17 mouse cellular contexts compared by ENCODE assay signal in the genomic region with DNA sequence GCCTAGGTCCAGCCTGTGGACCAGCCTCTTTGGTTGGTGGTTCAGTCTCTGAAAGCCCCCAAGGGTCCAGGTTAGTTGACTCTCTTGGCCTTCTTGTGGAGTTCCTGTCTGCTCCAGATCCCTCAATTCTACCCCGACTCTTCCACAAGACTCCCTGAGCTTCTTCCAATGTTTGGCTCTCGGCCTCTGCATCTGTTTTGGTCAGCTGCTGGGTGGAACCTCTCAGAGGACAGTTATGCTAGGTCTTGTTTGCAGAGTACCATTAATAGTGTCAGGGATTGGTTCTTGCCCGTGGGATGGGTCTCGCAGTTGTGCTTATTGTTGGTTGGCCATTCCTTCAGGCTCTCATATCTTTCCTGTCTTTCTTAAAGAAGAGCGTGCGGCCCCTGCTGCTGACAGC. TPM values are rescaled to one million over a fixed set of nuclear protein-coding genes. Genes with fewer than 3 reads are reported as not detected.
A peak's percentile ranks its signal among the peaks of the same experiment; 100 is the strongest.
DNase-seq lines count a peak whose midpoint lies in the region; ATAC-seq and TF ChIP-seq lines count a peak whose summit lies in the region.
"Had no signal": no experiment of that assay in that cellular context is flagged by ENCODE, and none has a peak within 500 bp of the region (broad histone marks: within the 10 kb centered on the region; RNA-seq: fewer than 3 reads in every experiment).

No protein-coding gene starts in this region.

- H3K4me3 ChIP-seq in heart, adult 2 months = no peak overlapping the region
- H3K4me3 ChIP-seq in heart, embryonic 11.5 days (ENCODE audit: low read depth, low read length) = no peak overlapping the region
- no peak overlapping the region for H3K4me3 ChIP-seq in layer of hippocampus, adult 2 months
- H3K4me3 ChIP-seq: embryonic facial prominence, embryonic 12.5 days had no signal

- H3K79me2 ChIP-seq in heart, adult 2 months (replicated peaks; ENCODE audit: control insufficient read depth, insufficient read depth, low read length) = peaks cover 6% of the 10 kb centered on the region; the same call in 1 of the 2 replicates

- H3K36me3 ChIP-seq in heart, adult 2 months (ENCODE audit: control insufficient read depth, insufficient read depth, low read length) = no peaks in the 10 kb centered on the region
- H3K36me3 ChIP-seq in heart, embryonic 11.5 days (ENCODE audit: control insufficient read depth, insufficient read depth, low read length) = no peaks in the 10 kb centered on the region
- H3K36me3 ChIP-seq: embryonic facial prominence, embryonic 12.5 days had no signal

- TF ChIP-seq CTCF in heart, adult 2 months (IDR thresholded peaks at IDR 0.05) = no peak
- TF ChIP-seq CTCF in layer of hippocampus, adult 2 months (conservative IDR thresholded peaks at IDR 0.05) = no peak

- no peak overlapping the region for H3K4me2 ChIP-seq in heart, embryonic 11.5 days
- H3K4me2 ChIP-seq: embryonic facial prominence, embryonic 12.5 days; hindbrain, embryonic 14.5 days had no signal

- no peak for ATAC-seq in heart, embryonic 11.5 days (replicated peaks; ENCODE audit: insufficient number of reproducible peaks, low FRiP score, low TSS enrichment)
- ATAC-seq: forebrain, postnatal 0 days; Patski had no signal

- peak overlapping the region; percentile 38; the same call in 1 of the 2 replicates for H3K27ac ChIP-seq in heart, adult 2 months
- H3K27ac ChIP-seq in heart, embryonic 11.5 days (ENCODE audit: low read depth, low read length) = no peak overlapping the region
- H3K27ac ChIP-seq in layer of hippocampus, adult 2 months = peak overlapping the region; percentile 78; the same call in 1 of the 2 replicates
- H3K27ac ChIP-seq: embryonic facial prominence, embryonic 12.5 days; hindbrain, embryonic 14.5 days; kidney, postnatal 0 days; macrophage had no signal

- peak; percentile 46 to 55 for DNase-seq in heart, adult 2 months
- DNase-seq in layer of hippocampus, adult 2 months (ENCODE audit: low spot score in 2 of 2) = no peak
- no peak for DNase-seq in layer of hippocampus, adult 18-20 months (ENCODE audit: low spot score in 2 of 2)
- peak; percentile 63 for DNase-seq in gastrocnemius, postnatal 14 days
- no peak for DNase-seq in left cerebral cortex, postnatal 4 days
- no peak for DNase-seq in lung, postnatal 4 days
- DNase-seq: cerebellum, adult 11 months; cerebellum, postnatal 14 days; forebrain, postnatal 0 days; kidney, adult 2 months; spleen, adult 18-20 months had no signal

- TF ChIP-seq EP300 in heart, adult 2 months (IDR thresholded peaks at IDR 0.05; ENCODE audit: insufficient read depth, low read depth, low read length) = no peak

- no peak for TF ChIP-seq POLR2A in heart, adult 2 months (IDR thresholded peaks at IDR 0.05; ENCODE audit: insufficient read depth, low read depth, low read length)

- WGBS in heart, adult 2 months = 82% methylated on average over 6 of the region's 6 CpGs
- WGBS in heart, embryonic 11.5 days (ENCODE audit: insufficient replicate concordance) = 94% methylated on average over 6 of the region's 6 CpGs

- peaks cover 11% of the 10 kb centered on the region for H3K4me1 ChIP-seq in heart, adult 2 months (ENCODE audit: control insufficient read depth, insufficient read depth, low read length)
- peaks cover 54% of the 10 kb centered on the region for H3K4me1 ChIP-seq in heart, embryonic 11.5 days (ENCODE audit: control insufficient read depth, insufficient read depth, low read length)

- H3K9me3 ChIP-seq in heart, embryonic 11.5 days (replicated peaks; ENCODE audit: control insufficient read depth, low read length) = no peaks in the 10 kb centered on the region
- H3K9me3 ChIP-seq: embryonic facial prominence, embryonic 12.5 days had no signal

- H3K9ac ChIP-seq in heart, adult 2 months (ENCODE audit: low read depth, low read length) = no peak overlapping the region
- no peak overlapping the region for H3K9ac ChIP-seq in heart, embryonic 11.5 days (ENCODE audit: low read depth, low read length)
- H3K9ac ChIP-seq: embryonic facial prominence, embryonic 12.5 days; forebrain, postnatal 0 days; hindbrain, embryonic 14.5 days had no signal

- intact Hi-C loops in heart, adult 2 months (cut with DNase I) = no loop called here
- intact Hi-C loops in gastrocnemius, postnatal 14 days (cut with DNase I; ENCODE audit: low total_unique reads) = no loop called here
- intact Hi-C loops in left cerebral cortex, postnatal 4 days (cut with DNase I) = no loop called here

- H3K27me3 ChIP-seq in heart, adult 2 months (ENCODE audit: control insufficient read depth, insufficient read depth, low read length) = no peaks in the 10 kb centered on the region
- H3K27me3 ChIP-seq in heart, embryonic 11.5 days (ENCODE audit: control insufficient read depth, insufficient read depth, low read length) = no peaks in the 10 kb centered on the region
- H3K27me3 ChIP-seq: embryonic facial prominence, embryonic 12.5 days; Patski had no signal

RNA-seq across cellular contexts. Expression of a gene that starts 39.5 kb away (rescaled TPM):
- total RNA-seq in heart, adult 2 months (2021) = 10 to 100 TPM; 45.1 to 46.7 TPM
- polyA plus RNA-seq in heart, adult 2 months (2012; rRNA removed) = 35.8 and 48.5 TPM in 2 replicates
- 26.6 and 29.5 TPM in 2 replicates for polyA plus RNA-seq in heart, embryonic 11.5 days (2014; fragmentation: Nextera tagmentation; extraction: Ambion mirVana)
- total RNA-seq in layer of hippocampus, adult 2 months (2021) = 100 to 1,000 TPM; 160 to 176 TPM
- total RNA-seq in layer of hippocampus, adult 18-20 months (2021) = 100 to 1,000 TPM; 151 to 158 TPM
- 10 to 100 TPM; 45.6 to 52.0 TPM for total RNA-seq in gastrocnemius, postnatal 14 days (2021)
- 100 to 1,000 TPM; 200 to 212 TPM for total RNA-seq in left cerebral cortex, postnatal 4 days (2021)

RNA-seq across cellular contexts. Expression of a gene that starts 39.8 kb away (rescaled TPM):
- 10 to 100 TPM; 22.2 to 26.0 TPM for total RNA-seq in heart, adult 2 months (2021)
- polyA plus RNA-seq in heart, adult 2 months (2012; rRNA removed) = 19.2 and 37.5 TPM in 2 replicates
- 54.5 and 54.7 TPM in 2 replicates for polyA plus RNA-seq in heart, embryonic 11.5 days (2014; fragmentation: Nextera tagmentation; extraction: Ambion mirVana)
- total RNA-seq in layer of hippocampus, adult 2 months (2021) = 100 to 1,000 TPM; 104 to 111 TPM
- 100 to 1,000 TPM; 113 TPM for total RNA-seq in layer of hippocampus, adult 18-20 months (2021)
- 10 to 100 TPM; 13.3 to 13.8 TPM for total RNA-seq in gastrocnemius, postnatal 14 days (2021)
- total RNA-seq in left cerebral cortex, postnatal 4 days (2021) = 10 to 100 TPM; 94.0 to 95.0 TPM

Comparison
In these comparisons a context has a peak if more than half of its experiments do, and no peak if none do; other contexts are left out.
1. DNase-seq: peak in heart, adult 2 months (2 of 2) and gastrocnemius, postnatal 14 days (single experiment); none in layer of hippocampus, adult 2 months (0 of 2), layer of hippocampus, adult 18-20 months (0 of 2), left cerebral cortex, postnatal 4 days (single experiment) and lung, postnatal 4 days (0 of 2).